Mouse (Mus musculus) forebrain, embryonic 13.5 days (tissue): ENCODE results near the gene Ghr. TPM values are rescaled to one million over a fixed set of nuclear protein-coding genes. Genes with fewer than 3 reads are reported as not detected.

ENCODE experiments used
- ATAC-seq: fragments of 200-750 bp; cut with Nextera tagmentation; 2 replicates; pipeline ENCODE4 v1.8.0; 2017
- H3K27ac ChIP-seq: fragments of 300-500 bp; sonication (generic); 2 replicates; pipeline ENCODE4 v1.5.1; 2015; ENCODE audit warnings: inconsistent platforms, mild to moderate bottlenecking, moderate library complexity
- H3K27me3 ChIP-seq: fragments of 300-500 bp; sonication (generic); 2 replicates; pipeline ENCODE4 v1.6.1; 2015; ENCODE audit warnings: mild to moderate bottlenecking, inconsistent platforms
- H3K36me3 ChIP-seq: fragments of 300-500 bp; sonication (generic); 2 replicates; pipeline ENCODE4 v1.6.1; 2015; ENCODE audit warnings: mild to moderate bottlenecking, inconsistent platforms; ENCODE audit not compliant: poor library complexity, severe bottlenecking
- H3K4me1 ChIP-seq: fragments of 300-500 bp; sonication (generic); 2 replicates; pipeline ENCODE4 v1.6.1; 2015; ENCODE audit warnings: inconsistent platforms
- H3K4me2 ChIP-seq: fragments of 300-500 bp; sonication (generic); 2 replicates; pipeline ENCODE4 v1.6.1; 2015; ENCODE audit warnings: inconsistent platforms, mild to moderate bottlenecking, moderate library complexity
- H3K4me3 ChIP-seq: fragments of 300-500 bp; sonication (generic); 2 replicates; pipeline ENCODE4 v1.5.1; 2015; ENCODE audit warnings: mild to moderate bottlenecking, inconsistent platforms
- H3K9ac ChIP-seq: fragments of 300-500 bp; sonication (generic); 2 replicates; pipeline ENCODE4 v1.6.1; 2015; ENCODE audit warnings: mild to moderate bottlenecking, inconsistent platforms
- H3K9me3 ChIP-seq: fragments of 300-500 bp; sonication (generic); replicated peaks from 2 replicates; pipeline ENCODE4 v1.6.1; 2016; ENCODE audit warnings: inconsistent platforms
- WGBS: fragments of 180-500 bp; shearing (Covaris S2); methylation state at CpG from one replicate; pipeline ENCODE4 v1.1.7; 2015; 5-methylcytosine and 5-hydroxymethylcytosine counted together
- polyA plus RNA-seq: library from polyadenylated mRNA; unstranded; fragments of >200 nt; fragmentation: Nextera tagmentation; extraction: Ambion mirVana; gene quantifications from 2 replicates; pipeline ENCODE4 v1.2.1, GENCODE M21; 2015

Gene Ghr
- polyA plus RNA-seq, 1 experiment from 2014 or later = 4.1 TPM

GRCm38 (mm10) chr15:3269496-3269895, 313.8 kb downstream of the Ghr start:
- no peak for ATAC-seq
- 79% methylated on average over 4 of the region's 4 CpGs for WGBS
- no peaks in the 10 kb centered on the region for H3K36me3 ChIP-seq
- peaks cover 6% of the 10 kb centered on the region; the same call in 1 of the 2 replicates for H3K4me1 ChIP-seq
- no peaks in the 10 kb centered on the region for H3K9me3 ChIP-seq
- H3K4me2 ChIP-seq = no peak overlapping the region
- H3K27me3 ChIP-seq = no peaks in the 10 kb centered on the region
- H3K27ac ChIP-seq = no peak overlapping the region
- no peak overlapping the region for H3K4me3 ChIP-seq
- H3K9ac ChIP-seq = no peak overlapping the region

DNA sequence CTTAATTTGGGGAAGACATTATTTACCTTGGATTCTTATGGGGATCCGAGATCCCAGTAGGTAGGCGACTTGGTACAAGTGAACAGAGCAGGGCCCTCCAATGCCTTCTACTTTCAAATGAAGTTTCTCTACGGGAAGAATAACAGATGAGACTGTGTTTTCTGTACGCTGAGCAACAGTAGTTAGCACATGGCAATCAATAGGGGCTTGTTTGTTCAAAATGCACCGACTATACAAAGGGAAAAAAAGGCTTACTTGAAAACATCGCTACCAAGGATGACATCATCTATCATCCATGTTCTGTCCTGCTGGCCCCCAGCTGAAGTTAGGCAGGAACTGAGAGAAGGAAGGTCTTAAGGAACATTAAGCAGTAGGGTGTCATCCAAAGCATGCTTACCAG, 315.0 kb downstream of the Ghr start, which contains the start of gene Selenop:
Gene Selenop, plus strand, starts transcription at position 301 of the 400 bp plus-strand sequence.
- no peak within 1 kb of the TSS for H3K27ac ChIP-seq
- no peaks in the 10 kb centered on the region for H3K27me3 ChIP-seq
- H3K9ac ChIP-seq = no peak within 1 kb of the TSS
- H3K4me1 ChIP-seq = peaks cover 6% of the 10 kb centered on the region; the same call in 1 of the 2 replicates
- no peak for ATAC-seq
- no peak within 1 kb of the TSS for H3K4me3 ChIP-seq
- no peaks in the 10 kb centered on the region for H3K36me3 ChIP-seq
- no peaks in the 10 kb centered on the region for H3K9me3 ChIP-seq
- no peak within 1 kb of the TSS for H3K4me2 ChIP-seq
- 73% methylated on average over 6 of the region's 6 CpGs for WGBS
